Mouse (Mus musculus): ENCODE data around the gene Stk11.

- TF ChIP-seq CTCF (IDR thresholded peaks at IDR 0.05; ENCODE audit: borderline replicate concordance, insufficient read depth, low read depth, low read length) (no peak), POLR2A (IDR thresholded peaks at IDR 0.05; ENCODE audit: borderline replicate concordance, insufficient read depth, low read length) (no peak)
Measured at GRCm38 (mm10) chr10:80094085-80094484, 21.5 kb upstream of the Stk11 start.

All from cerebellum, adult 2 months (tissue).